Mouse (Mus musculus) lung, postnatal 0 days (tissue): ENCODE measurements around the gene Ext2.

Experiments
- CTCF ChIP-seq: IDR thresholded peaks from 2 replicates; pipeline ENCODE4 v1.5.1; 2016; ENCODE audit warnings: antibody characterized with exemption, mild to moderate bottlenecking
- EP300 ChIP-seq: IDR thresholded peaks from 2 replicates; pipeline ENCODE4 v1.6.1; 2016; ENCODE audit warnings: antibody characterized with exemption, mild to moderate bottlenecking, control low read depth

GRCm38 (mm10) chr2:93784721-93785431, 37.5 kb downstream of the Ext2 start:
- TF ChIP-seq CTCF, result no peak
- TF ChIP-seq EP300, result no peak
